Mouse (Mus musculus) testis, adult 2 months (tissue): ENCODE data around the gene Dnajc3.

Experiments used
- CTCF ChIP-seq: fragments of 200-500 bp; IDR thresholded peaks from 2 replicates; pipeline ENCODE4 v1.5.1; 2012; ENCODE audit warnings: low read depth, mild to moderate bottlenecking, inconsistent platforms, low read length, moderate library complexity; ENCODE audit not compliant: control insufficient read depth, insufficient read depth, insufficient replicate concordance
- POLR2A ChIP-seq: fragments of 200-500 bp; IDR thresholded peaks from 2 replicates; pipeline ENCODE4 v1.6.1; 2012; ENCODE audit warnings: low read depth, mild to moderate bottlenecking, inconsistent platforms, low read length, moderate library complexity; ENCODE audit not compliant: control insufficient read depth

GRCm38 (mm10) chr14:118944702-118945101 is 6.9 kb downstream of the Dnajc3 start:
- TF ChIP-seq POLR2A, result no peak
- no peak for TF ChIP-seq CTCF
